Mouse (Mus musculus) spleen, adult 2 months (tissue): ENCODE results near the gene Emc8. TPM values are rescaled to one million over a fixed set of nuclear protein-coding genes. Genes with fewer than 3 reads are reported as not detected.

Experiments
- DNase-seq, 2 experiments: peaks; one replicate each; pipeline versions ENCODE4 v3.0.0 to v3.0.0-alpha.2; 2012 to 2021; ENCODE audit warnings: low spot score in 2 of 2, low read depth in 1 of 2
- H3K27ac ChIP-seq: fragments of 200-500 bp; 2 replicates; pipeline ENCODE4 v1.5.1; 2012; ENCODE audit warnings: low read length, inconsistent platforms; ENCODE audit not compliant: insufficient read depth
- H3K27me3 ChIP-seq: fragments of 200-500 bp; 2 replicates; pipeline ENCODE4 v1.6.1; 2012; ENCODE audit warnings: mild to moderate bottlenecking, moderate library complexity, low read length, inconsistent platforms; ENCODE audit not compliant: control insufficient read depth, insufficient read depth
- H3K36me3 ChIP-seq: fragments of 200-500 bp; 2 replicates; pipeline ENCODE4 v1.6.1; 2012; ENCODE audit warnings: mild to moderate bottlenecking, low read length, inconsistent platforms; ENCODE audit not compliant: control insufficient read depth, insufficient read depth
- H3K4me1 ChIP-seq: fragments of 200-500 bp; 2 replicates; pipeline ENCODE4 v1.6.1; 2011; ENCODE audit warnings: inconsistent platforms; ENCODE audit not compliant: control insufficient read depth, insufficient read depth, insufficient read length
- H3K4me3 ChIP-seq: fragments of 200-500 bp; 2 replicates; pipeline ENCODE4 v1.5.1; 2011; ENCODE audit warnings: mild to moderate bottlenecking, inconsistent platforms; ENCODE audit not compliant: insufficient read depth, insufficient read length; ENCODE audit errors: extremely low read depth
- CTCF ChIP-seq: fragments of 200-500 bp; IDR thresholded peaks from 2 replicates; pipeline ENCODE4 v1.5.1; 2011; ENCODE audit warnings: mild to moderate bottlenecking, inconsistent platforms; ENCODE audit not compliant: insufficient read depth, insufficient read length, insufficient replicate concordance; ENCODE audit errors: extremely low read depth
- POLR2A ChIP-seq: fragments of 200-500 bp; IDR thresholded peaks from 2 replicates; pipeline ENCODE4 v1.6.1; 2011; ENCODE audit warnings: low read depth, low read length, inconsistent platforms
- WGBS: fragments of 180-500 bp; shearing (Covaris S2); methylation state at CpG from one replicate; pipeline ENCODE4 v1.1.7; 2018; 5-methylcytosine and 5-hydroxymethylcytosine counted together
- polyA plus RNA-seq: library from polyadenylated mRNA; depleted of rRNA; stranded (reverse); fragments of >200 nt; gene quantifications from 2 replicates; pipeline ENCODE4 v1.2.3, GENCODE M21; 2012

The Emc8 gene
- polyA plus RNA-seq, 1 experiment: 45.7 TPM

DNA sequence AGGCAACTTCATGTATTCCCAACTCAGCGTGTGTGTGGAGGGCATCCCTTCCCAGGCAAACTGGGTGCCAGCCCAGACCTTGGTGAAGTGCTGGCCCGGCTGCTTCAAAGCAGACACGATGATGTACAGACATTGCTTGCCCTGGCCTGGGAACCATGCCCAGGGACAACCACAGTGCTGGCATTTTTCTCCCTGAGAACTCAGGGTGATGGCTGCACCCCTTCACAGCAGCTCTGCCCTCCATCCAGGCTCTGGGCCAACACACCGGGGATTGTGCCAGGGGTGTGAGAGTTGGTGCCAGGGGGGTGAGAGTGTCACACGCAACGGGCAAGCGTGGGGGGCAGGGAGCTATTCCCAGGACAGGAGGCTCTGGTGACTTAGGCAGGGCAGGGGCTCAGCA is 23.7 kb downstream of the Emc8 start:
- H3K4me1 ChIP-seq: no peaks in the 10 kb centered on the region
- WGBS: 75% methylated on average over 7 of the region's 7 CpGs
- no peak for DNase-seq
- H3K27ac ChIP-seq: no peak overlapping the region
- no peak overlapping the region for H3K4me3 ChIP-seq
- TF ChIP-seq CTCF: no peak
- no peak for TF ChIP-seq POLR2A
- H3K27me3 ChIP-seq: no peaks in the 10 kb centered on the region
- H3K36me3 ChIP-seq: no peaks in the 10 kb centered on the region

DNA sequence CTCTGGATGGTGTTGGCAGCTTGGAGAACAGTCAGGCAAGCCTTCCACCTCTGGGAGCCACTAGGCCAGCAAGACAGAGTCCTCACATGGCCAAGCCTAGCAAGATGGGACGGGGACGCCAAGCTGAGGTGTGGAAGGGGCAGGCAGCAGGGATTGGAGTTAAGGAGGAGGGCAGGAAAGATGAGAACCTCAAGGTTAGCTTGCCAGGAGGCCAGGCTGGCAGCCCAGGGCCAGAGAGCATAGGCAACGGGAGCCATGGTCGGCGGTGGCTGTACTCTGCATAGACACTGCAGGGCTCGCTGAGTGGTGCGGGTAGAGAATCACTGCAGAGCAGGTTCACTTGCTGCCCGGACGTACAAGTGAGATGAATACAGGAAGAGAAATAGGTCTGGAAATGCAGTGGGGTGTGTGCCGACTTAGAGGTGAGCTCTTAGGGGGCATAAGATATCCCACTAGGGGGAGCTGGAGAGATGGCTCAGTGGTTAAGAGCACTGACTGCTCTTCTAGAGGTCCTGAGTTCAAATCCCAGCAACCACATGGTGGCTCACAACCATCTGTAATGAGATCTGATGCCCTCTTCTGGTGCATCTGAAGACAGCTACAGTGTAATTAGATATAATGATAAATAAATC is 26.2 kb downstream of the Emc8 start:
- no peaks in the 10 kb centered on the region for H3K4me1 ChIP-seq
- H3K4me3 ChIP-seq: no peak overlapping the region
- no peak overlapping the region for H3K27ac ChIP-seq
- H3K36me3 ChIP-seq: no peaks in the 10 kb centered on the region
- H3K27me3 ChIP-seq: no peaks in the 10 kb centered on the region
- TF ChIP-seq CTCF (no peak), POLR2A (no peak)
- 84% methylated on average over 10 of the region's 10 CpGs for WGBS
- DNase-seq: no peak

DNA sequence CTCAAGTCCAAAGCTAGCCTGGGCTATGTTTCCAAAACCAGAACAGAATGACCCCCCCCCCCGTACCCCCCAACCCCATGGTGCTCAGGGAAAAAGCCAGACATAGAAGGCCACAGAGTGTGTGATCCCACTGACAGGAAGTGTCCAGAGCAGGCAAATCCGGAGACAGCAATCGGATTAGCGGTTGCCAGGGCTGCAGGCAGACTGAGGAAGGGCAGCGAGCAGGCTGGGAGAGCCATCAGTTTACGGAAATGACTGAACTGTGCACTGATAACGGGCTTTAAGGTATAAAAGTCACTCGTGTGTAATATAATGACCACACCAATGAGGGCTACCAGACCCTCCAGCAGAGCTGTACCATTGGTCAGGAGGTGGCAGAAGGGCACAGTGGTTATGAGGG is 27.1 kb downstream of the Emc8 start:
- Histone ChIP-seq H3K27me3 (no peaks in the 10 kb centered on the region), H3K4me1 (no peaks in the 10 kb centered on the region), H3K4me3 (no peak overlapping the region), H3K36me3 (no peaks in the 10 kb centered on the region), H3K27ac (no peak overlapping the region)
- no peak for TF ChIP-seq CTCF
- no peak for TF ChIP-seq POLR2A
- no peak for DNase-seq
- 63% methylated on average over 8 of the region's 8 CpGs for WGBS

DNA sequence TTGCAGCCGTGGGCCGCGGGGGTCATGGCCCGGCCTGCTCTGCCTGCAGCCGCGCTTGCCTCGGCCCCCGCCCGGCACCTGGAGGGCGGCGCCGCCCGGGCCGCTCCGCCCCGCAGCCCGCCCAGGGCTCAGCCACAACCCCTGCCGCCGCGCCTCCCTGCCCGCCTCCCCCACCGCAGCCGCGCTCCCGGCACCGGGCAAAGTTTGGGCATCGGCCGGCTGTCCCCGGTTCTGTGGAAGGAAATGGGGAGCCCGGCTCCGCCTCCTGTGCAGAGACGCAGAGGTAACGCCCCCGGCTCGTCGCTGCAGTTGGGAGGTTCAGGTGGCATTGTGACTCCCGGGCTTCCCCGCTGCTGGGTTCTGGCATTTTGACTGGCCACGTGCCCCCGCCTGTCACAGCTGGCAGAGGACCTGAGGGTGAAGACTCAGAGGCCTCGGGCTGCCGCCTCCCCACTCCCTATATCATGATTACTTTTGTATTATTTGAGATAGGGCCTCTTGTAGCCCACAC is 34.0 kb downstream of the Emc8 start:
- WGBS: under 1% methylated on average over 38 of the region's 42 CpGs
- Histone ChIP-seq H3K36me3 (no peaks in the 10 kb centered on the region), H3K27ac (no peak overlapping the region), H3K4me3 (peak overlapping the region; percentile 51; the same call in 1 of the 2 replicates), H3K4me1 (peaks cover 3% of the 10 kb centered on the region; the same call in 1 of the 2 replicates), H3K27me3 (peaks cover 2% of the 10 kb centered on the region; the same call in 1 of the 2 replicates)
- DNase-seq: peak in 1 of 2 experiments; percentile 20
- TF ChIP-seq CTCF (no peak), POLR2A (no peak)

DNA sequence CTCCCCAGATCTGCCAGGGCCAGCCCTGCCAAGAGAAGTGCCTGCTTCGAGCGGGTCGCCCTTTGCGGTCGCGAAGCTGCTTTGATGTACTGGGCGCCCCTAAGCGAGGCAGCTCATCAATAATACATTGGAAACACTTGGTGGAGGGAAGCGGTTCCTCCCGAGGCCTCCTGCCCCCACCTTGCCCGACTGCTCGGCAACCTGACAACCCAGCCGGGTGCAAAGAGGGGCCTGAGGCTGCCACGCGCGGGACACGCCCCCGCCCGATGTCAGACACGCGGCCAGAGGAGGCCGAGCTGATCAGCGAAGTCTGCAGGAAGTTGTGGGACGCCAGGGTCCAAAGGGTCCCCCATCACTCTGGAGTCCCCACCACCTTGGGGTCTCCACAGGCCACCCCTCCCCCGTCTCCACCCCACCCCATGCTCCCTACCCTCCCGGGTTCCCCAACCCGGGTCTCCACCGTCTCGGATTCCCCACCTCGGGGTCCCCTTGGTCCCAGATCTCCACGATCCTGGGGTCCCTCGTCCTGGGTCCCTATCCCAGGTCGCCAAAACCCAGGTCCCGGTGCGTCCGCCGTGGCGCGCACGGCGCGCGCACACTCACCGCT is 34.6 kb downstream of the Emc8 start:
- 3% methylated on average over 44 of the region's 44 CpGs for WGBS
- H3K27me3 ChIP-seq: peaks cover 2% of the 10 kb centered on the region; the same call in 1 of the 2 replicates
- peaks cover 3% of the 10 kb centered on the region; the same call in 1 of the 2 replicates for H3K4me1 ChIP-seq
- no peak overlapping the region for H3K27ac ChIP-seq
- H3K4me3 ChIP-seq: peak overlapping the region; percentile 51; the same call in 1 of the 2 replicates
- no peak for TF ChIP-seq CTCF
- no peak for TF ChIP-seq POLR2A
- H3K36me3 ChIP-seq: no peaks in the 10 kb centered on the region
- DNase-seq: no peak

DNA sequence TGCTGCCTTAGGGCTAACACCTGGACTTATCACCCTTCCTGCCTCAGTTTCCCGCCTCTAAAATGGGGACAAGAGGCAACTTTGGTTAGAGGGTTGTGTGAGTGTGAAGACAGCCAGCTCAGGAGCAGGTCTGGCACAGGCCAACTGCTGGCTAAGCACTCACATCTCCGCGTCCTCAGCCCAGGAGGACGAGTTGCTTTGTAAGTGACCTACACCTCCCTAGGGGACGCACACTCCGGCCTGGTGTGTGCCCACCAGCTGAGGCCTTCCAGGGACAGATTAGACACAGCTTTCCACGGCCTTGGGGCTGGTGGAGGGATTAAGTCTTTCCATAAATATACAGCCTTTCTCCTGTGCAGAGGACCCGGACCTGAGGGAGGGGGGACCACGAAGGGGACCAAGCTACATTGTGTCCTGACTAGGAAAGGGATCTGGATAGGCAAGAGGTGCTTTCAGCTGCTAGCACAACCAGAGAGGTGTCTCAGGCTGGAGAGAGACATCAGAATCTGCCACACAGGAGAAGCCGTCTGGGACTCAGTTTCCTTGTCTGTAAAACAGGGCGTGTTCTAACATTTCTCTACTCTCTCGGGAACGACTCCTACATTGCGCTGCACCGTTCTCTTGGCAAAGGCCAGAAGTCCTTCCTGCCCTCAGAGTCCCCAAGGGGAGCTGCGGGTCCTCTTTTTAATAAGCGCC is 35.3 kb downstream of the Emc8 start:
- no peaks in the 10 kb centered on the region for H3K36me3 ChIP-seq
- peaks cover 2% of the 10 kb centered on the region; the same call in 1 of the 2 replicates for H3K27me3 ChIP-seq
- 68% methylated on average over 17 of the region's 17 CpGs for WGBS
- DNase-seq: no peak
- no peak overlapping the region for H3K4me3 ChIP-seq
- no peak overlapping the region for H3K27ac ChIP-seq
- H3K4me1 ChIP-seq: peaks cover 3% of the 10 kb centered on the region; the same call in 1 of the 2 replicates
- TF ChIP-seq POLR2A (no peak), CTCF (no peak)
